ENCODE assay signal across 8 mouse cellular contexts in the genomic region with DNA sequence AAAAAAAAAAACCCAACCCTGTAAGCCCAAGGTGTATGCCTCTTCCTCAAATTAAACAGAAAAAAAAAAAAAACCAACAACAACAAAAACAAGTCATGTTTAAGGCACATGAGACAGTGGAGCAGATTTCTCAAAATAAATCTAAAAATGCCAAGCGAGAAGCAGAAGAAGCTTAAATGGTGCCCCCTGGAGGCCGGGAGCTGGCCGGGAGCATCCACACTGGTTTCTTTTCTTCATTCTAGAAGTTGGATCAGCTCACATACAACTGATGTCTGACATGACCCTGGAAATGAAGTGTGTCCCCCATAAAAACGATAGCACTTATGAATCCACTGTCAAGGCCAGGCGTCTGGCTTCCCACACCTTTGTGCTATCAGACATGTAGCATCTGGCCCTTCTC. TPM values are rescaled to one million over a fixed set of nuclear protein-coding genes. Genes with fewer than 3 reads are reported as not detected.
DNase-seq lines count a peak whose midpoint lies in the region; ATAC-seq and TF ChIP-seq lines count a peak whose summit lies in the region.
"Had no signal": no experiment of that assay in that cellular context is flagged by ENCODE, and none has a peak within 500 bp of the region (broad histone marks: within the 10 kb centered on the region; RNA-seq: fewer than 3 reads in every experiment).

No protein-coding gene starts in this region.

- peak; percentile 56; the same call in 1 of the 2 replicates for TF ChIP-seq CTCF in small intestine, adult 2 months (IDR thresholded peaks at IDR 0.05; ENCODE audit: extremely low read depth, insufficient read length, insufficient replicate concordance, low read depth, low read length)

- H3K9ac ChIP-seq in hindbrain, embryonic 14.5 days, result no peak overlapping the region
- H3K9ac ChIP-seq in hindbrain, embryonic 12.5 days, result no peak overlapping the region
- H3K9ac ChIP-seq: liver, embryonic 15.5 days had no signal

- 48% methylated on average over 5 of the region's 5 CpGs for WGBS in hindbrain, embryonic 14.5 days
- WGBS in hindbrain, embryonic 12.5 days, result 64% methylated on average over 5 of the region's 5 CpGs
- WGBS in small intestine, adult 2 months, result 50% methylated on average over 5 of the region's 5 CpGs

- intact Hi-C loops in left cerebral cortex, postnatal 25 days (cut with DNase I), result loop anchor here (5.0 to 10.0 kb wide), 2 partner anchors 69 to 376 kb away; a partner anchor contains a TSS

- H3K27me3 ChIP-seq in hindbrain, embryonic 14.5 days (ENCODE audit: control insufficient read depth, insufficient read depth, low read length), result no peaks in the 10 kb centered on the region
- H3K27me3 ChIP-seq in hindbrain, embryonic 12.5 days, result no peaks in the 10 kb centered on the region
- no peaks in the 10 kb centered on the region for H3K27me3 ChIP-seq in small intestine, adult 2 months (ENCODE audit: control insufficient read depth, insufficient read depth, low read length)
- H3K27me3 ChIP-seq: liver, embryonic 15.5 days had no signal

- DNase-seq in hindbrain, embryonic 14.5 days (ENCODE audit: low spot score), result peak; percentile 49
- peak; percentile 34 for DNase-seq in urinary bladder, postnatal 25 days (ENCODE audit: low spot score)
- DNase-seq in urinary bladder, postnatal 10 days (ENCODE audit: low spot score), result no peak
- DNase-seq in left cerebral cortex, postnatal 25 days (ENCODE audit: low spot score in 2 of 2), result peak; percentile 22 to 37

- ATAC-seq in hindbrain, embryonic 14.5 days (ENCODE audit: low FRiP score), result no peak
- no peak for ATAC-seq in hindbrain, embryonic 12.5 days (ENCODE audit: low FRiP score)
- 0 out of 2 replicates have a peak, but pooled peaks have one; percentile 39 for ATAC-seq in common myeloid progenitor, adult 5-6 weeks (replicated peaks; ENCODE audit: low read depth, poor library complexity, severe bottlenecking)

- no peak overlapping the region for H3K4me3 ChIP-seq in hindbrain, embryonic 14.5 days (replicated peaks; ENCODE audit: low read length)
- no peak overlapping the region for H3K4me3 ChIP-seq in hindbrain, embryonic 12.5 days
- no peak overlapping the region for H3K4me3 ChIP-seq in small intestine, adult 2 months (ENCODE audit: low read depth, low read length)
- H3K4me3 ChIP-seq: liver, embryonic 15.5 days had no signal

- H3K27ac ChIP-seq in hindbrain, embryonic 14.5 days, result no peak overlapping the region
- H3K27ac ChIP-seq in hindbrain, embryonic 12.5 days, result no peak overlapping the region
- no peak overlapping the region for H3K27ac ChIP-seq in small intestine, adult 2 months (ENCODE audit: insufficient read depth, low read depth, low read length)
- H3K27ac ChIP-seq: liver, embryonic 15.5 days had no signal

- H3K36me3 ChIP-seq in hindbrain, embryonic 14.5 days (replicated peaks; ENCODE audit: control insufficient read depth, insufficient read depth), result peaks cover 85% of the 10 kb centered on the region
- H3K36me3 ChIP-seq in hindbrain, embryonic 12.5 days, result peaks cover 62% of the 10 kb centered on the region
- peaks cover 56% of the 10 kb centered on the region for H3K36me3 ChIP-seq in small intestine, adult 2 months (ENCODE audit: control insufficient read depth, insufficient read depth, low read length)

- no peak for TF ChIP-seq POLR2A in small intestine, adult 2 months (IDR thresholded peaks at IDR 0.05; ENCODE audit: low read depth, low read length)

- no peak overlapping the region for H3K4me2 ChIP-seq in hindbrain, embryonic 14.5 days (replicated peaks)
- no peak overlapping the region for H3K4me2 ChIP-seq in hindbrain, embryonic 12.5 days (replicated peaks)
- H3K4me2 ChIP-seq: liver, embryonic 15.5 days had no signal

- H3K4me1 ChIP-seq in hindbrain, embryonic 14.5 days (replicated peaks; ENCODE audit: control insufficient read depth, insufficient read depth, low read length), result no peaks in the 10 kb centered on the region
- H3K4me1 ChIP-seq in hindbrain, embryonic 12.5 days, result no peaks in the 10 kb centered on the region
- H3K4me1 ChIP-seq in small intestine, adult 2 months (ENCODE audit: control insufficient read depth, insufficient read depth, insufficient read length, low read length), result no peaks in the 10 kb centered on the region
- H3K4me1 ChIP-seq: liver, embryonic 15.5 days had no signal

- no peaks in the 10 kb centered on the region for H3K9me3 ChIP-seq in hindbrain, embryonic 14.5 days (ENCODE audit: control insufficient read depth, low read length)
- no peaks in the 10 kb centered on the region for H3K9me3 ChIP-seq in hindbrain, embryonic 12.5 days (replicated peaks)
- H3K9me3 ChIP-seq: liver, embryonic 15.5 days had no signal

RNA-seq across cellular contexts. Expression of a gene that starts 35.1 kb away (rescaled TPM):
- polyA plus RNA-seq in hindbrain, embryonic 14.5 days (2014; fragmentation: Nextera tagmentation; extraction: Ambion mirVana), result 9.7 and 11.7 TPM in 2 replicates
- 15.0 and 15.8 TPM in 2 replicates for polyA plus RNA-seq in hindbrain, embryonic 12.5 days (2016; fragmentation: Nextera tagmentation; extraction: Ambion mirVana)
- 6.5 and 16.3 TPM in 2 replicates for total RNA-seq in common myeloid progenitor, adult 5-6 weeks (2017)
- total RNA-seq in left cerebral cortex, postnatal 25 days (2021), result 10 to 100 TPM; 25.5 to 27.3 TPM
- polyA plus RNA-seq in small intestine, adult 2 months (2012; rRNA removed), result 10.8 and 17.1 TPM in 2 replicates

RNA-seq across cellular contexts. Expression of a gene that starts 36.0 kb away (rescaled TPM):
- 1.2 and 1.5 TPM in 2 replicates for polyA plus RNA-seq in hindbrain, embryonic 14.5 days (2014; fragmentation: Nextera tagmentation; extraction: Ambion mirVana)
- 4.3 and 5.2 TPM in 2 replicates for polyA plus RNA-seq in hindbrain, embryonic 12.5 days (2016; fragmentation: Nextera tagmentation; extraction: Ambion mirVana)
- total RNA-seq in common myeloid progenitor, adult 5-6 weeks (2017), result 10.8 and 12.8 TPM in 2 replicates
- total RNA-seq in left cerebral cortex, postnatal 25 days (2021), result under 1 TPM in 1 of 2 experiments, not detected in 1; 0.32 TPM
- polyA plus RNA-seq in small intestine, adult 2 months (2012; rRNA removed), result 0.14 and 0.46 TPM in 2 replicates

RNA-seq across cellular contexts. Expression of a gene that starts 52.3 kb away (rescaled TPM):
- 0.72 TPM in 2 replicates for polyA plus RNA-seq in hindbrain, embryonic 14.5 days (2014; fragmentation: Nextera tagmentation; extraction: Ambion mirVana)
- polyA plus RNA-seq in hindbrain, embryonic 12.5 days (2016; fragmentation: Nextera tagmentation; extraction: Ambion mirVana), result 1.1 and 1.5 TPM in 2 replicates
- 0.73 and 5.1 TPM in 2 replicates for total RNA-seq in common myeloid progenitor, adult 5-6 weeks (2017)
- 1 to 10 TPM; 1.4 to 2.1 TPM for total RNA-seq in left cerebral cortex, postnatal 25 days (2021)
- 0.44 and 0.47 TPM in 2 replicates for polyA plus RNA-seq in small intestine, adult 2 months (2012; rRNA removed)
